Mouse (Mus musculus): Measurements from ENCODE around the gene Fkbp1a. TPM values are rescaled to one million over a fixed set of nuclear protein-coding genes. Genes with fewer than 3 reads are reported as not detected.

Fkbp1a gene
- 100 to 1,000 TPM; 347 to 354 TPM for polyA plus RNA-seq (2017; shearing (Covaris generic))

DNA sequence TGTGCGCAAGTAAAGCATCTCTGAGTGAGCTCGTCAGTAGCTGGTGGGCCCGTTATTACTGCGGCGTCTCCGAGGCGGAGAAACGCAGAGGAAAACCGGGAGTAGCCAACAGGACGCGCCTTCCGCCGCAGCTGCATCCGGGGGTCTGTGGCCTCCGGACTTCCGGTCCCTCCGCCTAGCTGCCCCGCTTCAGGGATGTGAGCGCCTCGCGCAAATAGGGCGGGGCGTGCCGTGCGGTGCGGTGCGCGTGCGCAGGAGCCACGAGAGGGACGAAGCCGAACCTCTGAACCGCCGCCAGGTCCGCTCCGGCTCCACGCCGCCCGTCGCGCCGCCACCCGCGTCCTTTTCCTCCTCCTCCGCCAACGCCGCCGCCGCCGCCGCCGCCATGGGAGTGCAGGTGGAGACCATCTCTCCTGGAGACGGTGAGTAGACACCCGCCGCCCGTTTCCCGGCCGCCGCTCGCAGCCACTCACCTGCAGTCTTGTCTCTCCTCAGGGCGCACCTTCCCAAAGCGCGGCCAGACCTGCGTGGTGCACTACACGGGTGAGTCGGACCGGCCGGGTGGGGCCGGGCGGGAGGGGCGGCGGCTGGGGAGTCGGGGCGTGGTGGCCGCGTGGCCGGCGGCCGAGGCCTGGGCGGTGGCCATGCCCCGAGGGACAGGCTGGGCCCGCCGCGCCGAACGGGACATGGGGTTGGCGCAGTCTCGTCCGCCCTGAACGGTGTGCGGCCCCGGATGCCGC, at the start of gene Fkbp1a:
TSS of gene Fkbp1a (plus strand) at position 161 of the 740 bp plus-strand sequence.

DNA sequence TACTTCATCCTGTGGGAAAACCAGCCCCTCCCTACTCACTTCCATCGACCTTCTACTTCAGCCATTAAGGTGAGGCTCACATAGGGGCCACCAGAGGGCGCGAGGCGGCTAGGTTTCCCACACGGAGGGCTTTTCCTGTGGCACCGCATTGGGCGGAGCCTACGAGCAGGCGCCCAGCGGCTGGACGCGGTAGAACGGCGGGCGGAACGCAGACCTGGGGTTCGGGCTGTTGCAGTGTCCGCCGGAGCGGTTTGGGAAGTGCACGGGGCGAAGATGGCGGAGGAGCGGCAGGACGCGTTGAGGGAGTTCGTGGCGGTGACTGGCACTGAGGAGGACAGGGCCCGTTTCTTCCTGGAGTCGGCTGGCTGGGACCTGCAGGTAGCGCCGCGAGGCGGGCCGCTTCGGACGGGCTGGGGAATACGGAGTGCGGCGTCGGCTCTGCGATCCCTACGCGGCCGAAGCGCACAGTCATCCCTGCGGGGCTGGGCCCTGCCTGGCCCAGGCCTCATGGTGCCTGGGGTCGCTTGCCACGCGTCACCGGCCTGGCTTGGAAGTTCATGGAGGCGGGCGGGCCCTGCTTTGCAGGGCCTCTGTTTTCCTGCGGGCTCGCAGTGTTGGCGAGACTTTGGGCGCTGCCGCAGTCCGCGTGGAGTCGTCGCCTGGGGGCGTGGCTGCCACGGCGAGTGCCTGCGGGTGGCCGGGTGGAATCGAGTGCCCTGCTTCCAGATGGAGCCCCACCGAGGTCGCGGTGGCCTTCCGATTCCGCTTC, 48.1 kb upstream of the Fkbp1a start, which contains the start of gene Nsfl1c:
TSS of gene Nsfl1c (plus strand) at position 148 of the 769 bp plus-strand sequence.

GRCm38 (mm10) chr2:151571873-151572700, 29.8 kb downstream of the Fkbp1a start, which contains the start of gene Sdcbp2:
Sdcbp2 (plus strand) TSS chr2:151572622.

Other genes starting within 250 kb of the Fkbp1a start
- gene 4921509C19Rik, start 66.3 kb upstream of the Fkbp1a start, polyA plus RNA-seq (2017; shearing (Covaris generic)): under 1 TPM in 1 of 2 experiments, not detected in 1; 0.87 TPM
- 100 to 1,000 TPM; 157 to 162 TPM for gene Nsfl1c, start 48.3 kb upstream of the Fkbp1a start, polyA plus RNA-seq (2017; shearing (Covaris generic))
- 10 to 100 TPM; 27.5 to 78.1 TPM for gene Sdcbp2, start 30.1 kb downstream of the Fkbp1a start, polyA plus RNA-seq (2017; shearing (Covaris generic))
- gene Snph, start 90.1 kb downstream of the Fkbp1a start, polyA plus RNA-seq (2017; shearing (Covaris generic)): 1 to 10 TPM; 1.1 to 4.4 TPM
- under 1 TPM in 1 of 2 experiments, not detected in 1; 0.17 TPM for gene Rad21l, start 126.0 kb downstream of the Fkbp1a start, polyA plus RNA-seq (2017; shearing (Covaris generic))
- under 1 TPM; 0.20 to 0.88 TPM for gene Tmem74b, start 159.5 kb downstream of the Fkbp1a start, polyA plus RNA-seq (2017; shearing (Covaris generic))
- gene Psmf1, start 201.7 kb downstream of the Fkbp1a start, polyA plus RNA-seq (2017; shearing (Covaris generic)): 10 to 100 TPM; 65.8 to 79.3 TPM

All from inflammation-experienced regulatory T-cells (primary cell).